8 mouse cellular contexts compared by ENCODE assay signal in genomic region chr7:41499389-41500049, GRCm38 (mm10). TPM values are rescaled to one million over a fixed set of nuclear protein-coding genes. Genes with fewer than 3 reads are reported as not detected.
DNase-seq lines count a peak whose midpoint lies in the region; ATAC-seq lines count a peak whose summit lies in the region.

Gene Gm20449 (minus strand): TSS chr7:41499417.
Gene AW146154 (minus strand): TSS chr7:41499890.

- peak; percentile 96 to 97 for DNase-seq in adrenal gland, adult 18-20 months (ENCODE audit: low spot score in 2 of 2)
- DNase-seq in embryo, embryonic 11 days = peak; percentile 92
- peak; percentile 97 for DNase-seq in gastrocnemius, postnatal 25 days
- DNase-seq in intestine, embryonic 14.5 days (ENCODE audit: low spot score) = peak; percentile 88
- peak; percentile 99 for DNase-seq in left cerebral cortex, postnatal 14 days (ENCODE audit: low spot score in 2 of 2)
- DNase-seq in mesoderm, embryonic 11.5 days (ENCODE audit: low read depth, low spot score) = peak; percentile 89
- DNase-seq in right cerebral cortex, postnatal 36 days (ENCODE audit: low spot score in 2 of 2) = peak; percentile 98 to 99
- DNase-seq in yolk sac, embryonic 10.5 days (ENCODE audit: low spot score) = peak; percentile 86

- peak; percentile 97 for ATAC-seq in intestine, embryonic 14.5 days (replicated peaks; ENCODE audit: low FRiP score, low TSS enrichment, low read depth)

- no peaks in the 10 kb centered on the region for H3K27me3 ChIP-seq in intestine, embryonic 14.5 days (replicated peaks; ENCODE audit: control insufficient read depth, insufficient read depth, low read length)

- H3K9me3 ChIP-seq in intestine, embryonic 14.5 days (ENCODE audit: control insufficient read depth, low read length) = no peaks in the 10 kb centered on the region

- under 1% methylated on average over 18 of the region's 18 CpGs for WGBS in intestine, embryonic 14.5 days

- peak within 1 kb of the TSS; percentile 64 for H3K4me3 ChIP-seq in intestine, embryonic 14.5 days (ENCODE audit: low read depth, low read length)

- no peaks in the 10 kb centered on the region for H3K36me3 ChIP-seq in intestine, embryonic 14.5 days (ENCODE audit: control insufficient read depth, insufficient read depth, low read length)

- H3K27ac ChIP-seq in intestine, embryonic 14.5 days (ENCODE audit: low read depth) = peak within 1 kb of the TSS; percentile 51

- intact Hi-C loops in left cerebral cortex, postnatal 14 days (cut with DNase I) = loop anchor here (2.0 to 5.0 kb wide), 3 partner anchors 98 to 133 kb away; partner anchors contain the start of genes 2610021A01Rik, AI987944 and Zfp788

- H3K4me2 ChIP-seq in intestine, embryonic 14.5 days (ENCODE audit: low read length) = peak within 1 kb of the TSS; percentile 64

- peak within 1 kb of the TSS; percentile 39 for H3K9ac ChIP-seq in intestine, embryonic 14.5 days (ENCODE audit: low read length)

- H3K4me1 ChIP-seq in intestine, embryonic 14.5 days (replicated peaks; ENCODE audit: control insufficient read depth, insufficient read depth, low read length) = no peaks in the 10 kb centered on the region

RNA-seq across cellular contexts. Expression of gene Gm20449, which starts in this region (rescaled TPM):
- total RNA-seq in adrenal gland, adult 18-20 months (2021) = under 1 TPM; 0.10 to 0.13 TPM
- total RNA-seq in gastrocnemius, postnatal 25 days (2021) = not detected
- polyA plus RNA-seq in intestine, embryonic 14.5 days (2014; fragmentation: Nextera tagmentation; extraction: Ambion mirVana) = 0.04 and 0.08 TPM in 2 replicates
- total RNA-seq in left cerebral cortex, postnatal 14 days (2021) = under 1 TPM; 0.15 to 0.29 TPM

RNA-seq across cellular contexts. Expression of gene AW146154, which starts in this region (rescaled TPM):
- 1 to 10 TPM; 6.7 to 7.5 TPM for total RNA-seq in adrenal gland, adult 18-20 months (2021)
- 1 to 10 TPM; 3.9 TPM for total RNA-seq in gastrocnemius, postnatal 25 days (2021)
- polyA plus RNA-seq in intestine, embryonic 14.5 days (2014; fragmentation: Nextera tagmentation; extraction: Ambion mirVana) = 10.1 and 10.9 TPM in 2 replicates
- total RNA-seq in left cerebral cortex, postnatal 14 days (2021) = 1 to 10 TPM; 6.8 to 8.5 TPM

Comparison
In these comparisons a context has a peak if more than half of its experiments do, and no peak if none do; other contexts are left out.
1. Peak in every context shown above with its lines: DNase-seq, ATAC-seq, H3K4me3 ChIP-seq and H3K27ac ChIP-seq.